Mouse (Mus musculus) CH12.LX (cell line): ENCODE measurements around the gene Tns3.

Source experiments
- CHD2 ChIP-seq: IDR thresholded peaks from 2 replicates; pipeline ENCODE4 v1.6.1; 2011; ENCODE audit warnings: low read length, improper control_type of control experiment
- CTCF ChIP-seq, 2 experiments: IDR thresholded peaks in 1 of 2; conservative IDR thresholded peaks in 1 of 2; 2 replicates each; pipeline ENCODE4 v1.5.1; 2011 to 2012; ENCODE audit warnings: low read depth in 2 of 2, low read length in 2 of 2, improper control_type of control experiment in 1 of 2, inconsistent platforms in 1 of 2, mild to moderate bottlenecking in 1 of 2, moderate library complexity in 1 of 2
- GABPA ChIP-seq: IDR thresholded peaks from 2 replicates; pipeline ENCODE4 v1.6.1; 2012; ENCODE audit warnings: low read depth, low read length, improper control_type of control experiment, inconsistent platforms; ENCODE audit not compliant: insufficient replicate concordance
- IRF4 ChIP-seq: IDR thresholded peaks from 2 replicates; pipeline ENCODE4 v1.6.1; 2014; ENCODE audit warnings: low read depth, mild to moderate bottlenecking, inconsistent platforms, low read length, improper control_type of control experiment
- MAFK ChIP-seq: IDR thresholded peaks from 2 replicates; pipeline ENCODE4 v1.6.1; 2011; ENCODE audit warnings: low read length, improper control_type of control experiment; ENCODE audit not compliant: insufficient replicate concordance
- MAX ChIP-seq: IDR thresholded peaks from 2 replicates; pipeline ENCODE4 v1.6.1; 2011; ENCODE audit warnings: low read length, improper control_type of control experiment
- POLR2A ChIP-seq: IDR thresholded peaks from 2 replicates; pipeline ENCODE4 v1.6.1; 2011; ENCODE audit warnings: low read depth, mild to moderate bottlenecking, improper control_type of control experiment, low read length
- RAD21 ChIP-seq: IDR thresholded peaks from 2 replicates; pipeline ENCODE4 v1.6.1; 2011; ENCODE audit warnings: low read depth, mild to moderate bottlenecking, low read length, improper control_type of control experiment, moderate library complexity

- TF ChIP-seq POLR2A: no peak
- TF ChIP-seq IRF4: no peak
- no peak for TF ChIP-seq CTCF (conservative IDR thresholded peaks at IDR 0.05 in 1 of 2, IDR thresholded peaks at IDR 0.05 in 1 of 2; ENCODE audit: low read depth in 2 of 2, low read length in 2 of 2)
- TF ChIP-seq GABPA: no peak
- no peak for TF ChIP-seq CHD2
- TF ChIP-seq MAX: no peak
- TF ChIP-seq MAFK: no peak
- TF ChIP-seq RAD21: no peak
These were observed 41.7 kb downstream of the Tns3 start for GRCm38 (mm10) chr11:8622668-8623067.
